26 mouse cellular contexts compared by ENCODE assay signal in genomic region chr17:32201086-32201485, GRCm38 (mm10). TPM values are rescaled to one million over a fixed set of nuclear protein-coding genes. Genes with fewer than 3 reads are reported as not detected.
DNase-seq lines count a peak whose midpoint lies in the region; ATAC-seq lines count a peak whose summit lies in the region.
"Had no signal": no experiment of that assay in that cellular context is flagged by ENCODE, and none has a peak within 500 bp of the region (broad histone marks: within the 10 kb centered on the region; RNA-seq: fewer than 3 reads in every experiment).

No protein-coding gene starts in this region.

- H3K4me2 ChIP-seq in kidney, embryonic 14.5 days (replicated peaks; ENCODE audit: low read depth, low read length) = no peak overlapping the region
- H3K4me2 ChIP-seq: lung, embryonic 15.5 days; midbrain, embryonic 12.5 days; neural tube, embryonic 12.5 days had no signal

- no peaks in the 10 kb centered on the region for H3K4me1 ChIP-seq in kidney, embryonic 14.5 days (ENCODE audit: control insufficient read depth, insufficient read depth, low read length)
- H3K4me1 ChIP-seq: heart, embryonic 10.5 days; lung, embryonic 15.5 days; midbrain, embryonic 12.5 days; neural tube, embryonic 12.5 days had no signal

- no peaks in the 10 kb centered on the region for H3K9me3 ChIP-seq in kidney, embryonic 14.5 days (ENCODE audit: control insufficient read depth, low read length)
- H3K9me3 ChIP-seq: heart, embryonic 10.5 days; lung, embryonic 15.5 days; midbrain, embryonic 12.5 days; neural tube, embryonic 12.5 days had no signal

- 0 out of 2 replicates have a peak, but pooled peaks have one; percentile 11 for ATAC-seq in kidney, embryonic 14.5 days (ENCODE audit: low FRiP score, low TSS enrichment)
- ATAC-seq: hindbrain, embryonic 16.5 days; intestine, embryonic 16.5 days; Patski had no signal

- H3K9ac ChIP-seq in kidney, embryonic 14.5 days (ENCODE audit: low read depth, low read length) = no peak overlapping the region
- H3K9ac ChIP-seq: liver, embryonic 14.5 days; lung, embryonic 15.5 days; midbrain, embryonic 12.5 days; neural tube, embryonic 12.5 days had no signal

- intact Hi-C loops in left cerebral cortex, postnatal 4 days (cut with DNase I) = loop anchor here (10.0 kb wide), 1 partner anchor 146 kb away; no protein-coding TSS in a partner anchor

- 80% methylated on average over 5 of the region's 5 CpGs for WGBS in kidney, embryonic 14.5 days

- DNase-seq in kidney, postnatal 25 days = no peak
- DNase-seq in T-cell, adult 2 months (ENCODE audit: low spot score) = peak; percentile 40
- DNase-seq in thymus, adult 18-20 months = peak; percentile 35 to 38
- DNase-seq in thymus, postnatal 36 days = peak; percentile 56 to 74
- no peak for DNase-seq in frontal cortex, postnatal 36 days (ENCODE audit: low spot score in 2 of 2)
- no peak for DNase-seq in left cerebral cortex, postnatal 4 days
- DNase-seq: adrenal gland, adult 2 months; cerebellum, adult 9-10 months; gastrocnemius, adult 2 months; kidney, adult 9 months; kidney, postnatal 36 days; right cerebral cortex, postnatal 14 days had no signal

- no peaks in the 10 kb centered on the region for H3K27me3 ChIP-seq in kidney, embryonic 14.5 days (ENCODE audit: control insufficient read depth, insufficient read depth, low read length)
- H3K27me3 ChIP-seq: lung, embryonic 15.5 days; midbrain, embryonic 12.5 days; neural tube, embryonic 12.5 days; Patski had no signal

- no peak overlapping the region for H3K27ac ChIP-seq in kidney, embryonic 14.5 days (ENCODE audit: low read depth, low read length)
- H3K27ac ChIP-seq: gastrocnemius, adult 2 months; heart, embryonic 10.5 days; liver, embryonic 14.5 days; lung, embryonic 15.5 days; macrophage; midbrain, embryonic 12.5 days; neural tube, embryonic 12.5 days; stomach, postnatal 0 days had no signal

- no peak overlapping the region for H3K4me3 ChIP-seq in kidney, embryonic 14.5 days (ENCODE audit: low read length)
- H3K4me3 ChIP-seq: gastrocnemius, adult 2 months; heart, embryonic 10.5 days; lung, embryonic 15.5 days; midbrain, embryonic 12.5 days; neural tube, embryonic 12.5 days had no signal

- peaks cover 97% of the 10 kb centered on the region for H3K36me3 ChIP-seq in kidney, embryonic 14.5 days (ENCODE audit: control insufficient read depth, insufficient read depth, low read length)

RNA-seq across cellular contexts. Expression of gene Ephx3, which starts 11.7 kb away (rescaled TPM):
- polyA plus RNA-seq in kidney, embryonic 14.5 days (2014; fragmentation: Nextera tagmentation; extraction: Ambion mirVana) = 0.10 TPM in 1 of 2 replicates, not detected in the other
- total RNA-seq in left cerebral cortex, postnatal 4 days (2021) = under 1 TPM in 1 of 2 experiments, not detected in 1; 0.24 TPM
- total RNA-seq: common myeloid progenitor, adult 5-6 weeks; hematopoietic stem cell, adult 5-6 weeks; monocyte, adult 5-6 weeks had no signal
- polyA plus RNA-seq: heart, embryonic 10.5 days; macrophage had no signal

RNA-seq across cellular contexts. Expression of gene Notch3, which starts 34.4 kb away (rescaled TPM):
- 15.9 and 16.9 TPM in 2 replicates for polyA plus RNA-seq in kidney, embryonic 14.5 days (2014; fragmentation: Nextera tagmentation; extraction: Ambion mirVana)
- total RNA-seq in left cerebral cortex, postnatal 4 days (2021) = 10 to 100 TPM; 21.8 to 21.9 TPM
- total RNA-seq: monocyte, adult 5-6 weeks had no signal
- polyA plus RNA-seq: macrophage had no signal

Comparison
In these comparisons a context has a peak if more than half of its experiments do, and no peak if none do; other contexts are left out.
1. DNase-seq: peak in T-cell, adult 2 months (single experiment), thymus, adult 18-20 months (2 of 2) and thymus, postnatal 36 days (2 of 2); none in kidney, postnatal 25 days (0 of 2), frontal cortex, postnatal 36 days (0 of 2) and left cerebral cortex, postnatal 4 days (single experiment).